ENCODE assay signal across 8 mouse cellular contexts in genomic region chr5:124439447-124440093, GRCm38 (mm10). TPM values are rescaled to one million over a fixed set of nuclear protein-coding genes. Genes with fewer than 3 reads are reported as not detected.
A peak's percentile ranks its signal among the peaks of the same experiment; 100 is the strongest.
DNase-seq lines count a peak whose midpoint lies in the region; ATAC-seq lines count a peak whose summit lies in the region.

Gene Kmt5a, plus strand, starts transcription at chr5:124439930.

- peak within 1 kb of the TSS; percentile 68 for H3K4me2 ChIP-seq in hindbrain, embryonic 11.5 days (replicated peaks; ENCODE audit: low read depth, low read length)

- no peaks in the 10 kb centered on the region for H3K36me3 ChIP-seq in hindbrain, embryonic 11.5 days (ENCODE audit: control insufficient read depth, insufficient read depth, low read length)

- H3K4me1 ChIP-seq in hindbrain, embryonic 11.5 days (replicated peaks; ENCODE audit: control insufficient read depth, insufficient read depth, low read length) = no peaks in the 10 kb centered on the region; the same call in 1 of the 2 replicates

- peak within 1 kb of the TSS; percentile 45 for H3K4me3 ChIP-seq in hindbrain, embryonic 11.5 days (ENCODE audit: low read depth, low read length)

- peak; percentile 98 for ATAC-seq in hindbrain, embryonic 11.5 days (ENCODE audit: low FRiP score)

- peak within 1 kb of the TSS; percentile 65 for H3K27ac ChIP-seq in hindbrain, embryonic 11.5 days (ENCODE audit: low read depth, low read length)

- H3K9me3 ChIP-seq in hindbrain, embryonic 11.5 days (ENCODE audit: control insufficient read depth, low read length) = no peaks in the 10 kb centered on the region

- H3K27me3 ChIP-seq in hindbrain, embryonic 11.5 days (ENCODE audit: control insufficient read depth, insufficient read depth, low read length) = no peaks in the 10 kb centered on the region

- peak within 1 kb of the TSS; percentile 58 for H3K9ac ChIP-seq in hindbrain, embryonic 11.5 days (ENCODE audit: low read depth, low read length)

- under 1% methylated on average over 34 of the region's 34 CpGs for WGBS in hindbrain, embryonic 11.5 days

- DNase-seq in Muller cell, postnatal 12 days (ENCODE audit: inconsistent ontology term) = peak; percentile 99
- DNase-seq in cerebellum, adult 9-11 months = peak; percentile 97
- peak; percentile 94 for DNase-seq in frontal cortex, adult 2 months (ENCODE audit: extremely low spot score in 1 of 2, low spot score in 1 of 2)
- DNase-seq in hindbrain, embryonic 11.5 days (ENCODE audit: low spot score) = peak; percentile 93
- peak; percentile 93 to 96 for DNase-seq in layer of hippocampus, postnatal 10 days (ENCODE audit: low spot score in 2 of 2)
- peak; percentile 96 for DNase-seq in lung, postnatal 10 days
- DNase-seq in ovary, postnatal 36 days (ENCODE audit: low spot score) = peak; percentile 95
- DNase-seq in thymus, postnatal 25 days = peak; percentile 95

RNA-seq across cellular contexts. Expression of gene Kmt5a, which starts in this region (rescaled TPM):
- polyA plus RNA-seq in frontal cortex, adult 2 months (2012; rRNA removed) = 41.8 and 54.3 TPM in 2 replicates
- polyA plus RNA-seq in hindbrain, embryonic 11.5 days (2014; fragmentation: Nextera tagmentation; extraction: Ambion mirVana) = 52.2 and 83.1 TPM in 2 replicates
- 10 to 100 TPM; 43.6 to 50.8 TPM for total RNA-seq in layer of hippocampus, postnatal 10 days (2021)

Comparison
In these comparisons a context has a peak if more than half of its experiments do, and no peak if none do; other contexts are left out.
1. Peak in every context shown above with its lines: DNase-seq, ATAC-seq, H3K4me3 ChIP-seq and H3K27ac ChIP-seq.